Mouse (Mus musculus): ENCODE data around the gene Rnf24.

The Rnf24 gene

DNA sequence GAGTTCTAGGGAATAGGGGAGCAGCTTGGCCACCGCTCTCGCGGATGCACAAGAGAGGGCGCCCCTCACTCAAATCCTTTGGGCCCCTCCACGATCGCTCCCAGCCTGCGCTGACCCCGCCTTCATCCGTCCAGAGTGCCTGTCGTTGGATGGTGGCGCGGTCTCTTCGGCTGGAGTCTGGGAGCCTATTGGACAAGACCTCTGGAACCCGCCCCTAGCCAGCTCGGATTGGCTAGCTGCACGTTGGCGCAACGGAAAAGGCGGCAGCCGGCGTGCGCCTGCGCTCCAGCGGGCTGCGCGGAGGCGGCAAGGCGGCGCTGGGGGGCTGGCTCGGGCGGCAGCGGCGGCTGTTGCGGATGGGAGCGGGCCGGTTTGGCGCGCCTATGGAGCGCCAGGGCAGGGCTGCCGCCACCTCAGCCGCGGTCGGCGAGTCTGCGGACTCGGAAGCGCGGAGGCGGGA, 90.4 kb downstream of the Rnf24 start, which contains the start of gene Pank2:
Gene Pank2 (plus strand): TSS at position 283 of the 460 bp plus-strand sequence.
- peak; percentile 98 to 99 for DNase-seq

DNA sequence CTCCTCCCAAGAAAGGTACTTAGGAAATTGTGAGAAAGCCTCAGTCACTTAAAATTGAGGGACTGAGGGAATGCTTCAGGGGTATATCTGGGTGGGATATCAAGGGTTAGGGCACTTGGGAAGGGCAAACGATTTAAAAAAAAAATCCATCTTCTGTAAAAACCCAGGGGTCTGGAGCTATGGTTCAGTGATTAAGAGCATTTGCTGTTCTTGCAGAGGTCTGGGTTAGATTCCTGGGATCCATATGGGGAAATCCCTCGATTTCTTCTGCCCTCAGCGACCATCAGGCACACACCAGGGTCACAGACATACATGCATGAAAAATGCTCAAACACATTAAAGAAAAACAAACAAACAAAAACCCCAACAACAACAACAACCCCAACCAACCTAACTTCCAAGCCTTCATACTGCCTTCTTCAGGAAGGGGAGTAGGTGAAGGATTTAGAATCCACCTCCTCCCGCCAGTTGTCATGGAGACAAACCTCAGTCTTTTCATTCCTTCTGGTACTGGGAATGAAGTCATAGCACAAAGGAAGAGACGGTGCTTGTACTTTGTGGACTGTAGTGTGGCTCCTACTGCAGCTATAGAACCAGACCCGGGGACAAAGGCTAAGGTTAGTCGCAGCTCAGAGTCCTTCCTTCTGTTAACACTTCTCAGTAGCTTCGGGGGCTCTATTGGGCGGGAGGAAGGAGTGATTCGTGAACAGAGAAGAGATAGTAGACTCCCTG, 91.0 kb downstream of the Rnf24 start:
- no peak for DNase-seq

DNA sequence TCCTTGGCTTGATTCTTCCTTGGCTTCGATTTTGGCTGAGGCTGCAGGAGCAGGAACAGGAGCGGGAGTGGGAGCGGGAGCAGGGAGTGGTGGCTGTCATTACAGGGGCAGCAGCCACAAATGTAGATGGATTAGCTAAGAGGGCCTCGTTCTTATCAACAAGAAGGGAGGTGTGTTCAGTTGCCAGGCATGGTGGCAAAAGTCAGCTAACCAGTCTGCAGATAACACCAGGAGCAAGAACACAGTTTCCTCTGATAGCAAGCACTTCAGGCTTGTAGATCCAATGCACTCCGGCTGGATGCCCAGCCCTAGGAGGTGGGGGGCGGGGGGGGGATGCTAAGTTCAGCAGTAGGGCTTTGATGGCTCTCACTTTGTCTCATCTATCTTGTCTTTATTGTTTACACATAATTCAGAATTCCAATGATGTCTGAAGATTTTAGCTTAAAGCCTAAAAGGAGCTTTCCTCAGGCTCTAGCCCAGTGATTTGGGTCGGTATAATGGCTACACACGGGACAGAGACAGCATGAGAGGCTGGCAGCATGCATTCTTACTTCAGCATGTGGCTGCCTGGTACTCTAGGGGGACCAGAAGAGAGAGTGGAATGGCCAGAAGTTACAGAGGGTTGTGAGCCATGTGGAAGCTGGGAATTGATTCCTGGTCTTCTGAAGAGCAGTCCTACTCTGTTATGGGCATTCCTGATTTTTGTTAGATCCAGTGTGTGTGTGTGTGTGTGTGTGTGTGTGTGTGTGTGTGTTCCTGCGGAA, 92.0 kb downstream of the Rnf24 start:
- no peak for DNase-seq

DNA sequence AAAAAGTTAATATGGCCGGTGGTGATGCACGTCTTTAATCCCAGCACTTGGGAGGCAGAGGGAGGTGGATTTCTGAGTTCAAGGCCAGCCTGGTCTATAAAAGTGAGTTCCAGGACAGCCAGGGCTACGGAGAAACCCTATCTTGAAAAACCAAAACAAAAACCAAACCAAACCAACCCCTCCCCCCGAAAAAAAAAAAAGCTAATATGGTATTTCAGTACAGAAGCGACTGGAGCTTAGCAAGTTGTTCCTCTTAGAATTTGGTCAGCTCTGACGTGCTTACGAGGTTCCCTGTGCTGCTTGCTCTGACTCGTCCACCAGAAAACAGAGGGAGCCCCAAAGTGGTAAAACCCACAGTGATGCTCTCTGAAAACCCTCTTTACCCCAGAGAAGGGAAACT, 94.0 kb downstream of the Rnf24 start:
- DNase-seq: no peak

DNA sequence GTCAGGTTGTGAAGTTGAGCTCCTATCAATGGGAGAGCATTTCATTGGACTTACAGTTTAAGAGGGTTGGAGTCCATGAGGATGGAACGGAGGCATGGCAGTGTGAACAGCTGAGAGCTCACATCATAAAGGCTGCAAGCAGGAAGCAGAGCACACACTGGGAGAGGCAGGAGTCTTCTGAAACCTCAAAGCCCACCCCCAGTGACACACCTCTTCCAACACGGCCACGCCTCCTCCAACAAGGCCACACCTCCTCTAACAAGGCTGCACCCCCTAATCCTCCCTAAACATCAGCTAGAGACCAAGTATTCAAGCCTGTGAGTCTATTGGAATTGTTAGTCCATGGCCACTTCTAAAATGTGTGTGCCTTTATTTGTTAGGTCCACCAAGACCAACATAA, 97.0 kb downstream of the Rnf24 start:
- DNase-seq: no peak

DNA sequence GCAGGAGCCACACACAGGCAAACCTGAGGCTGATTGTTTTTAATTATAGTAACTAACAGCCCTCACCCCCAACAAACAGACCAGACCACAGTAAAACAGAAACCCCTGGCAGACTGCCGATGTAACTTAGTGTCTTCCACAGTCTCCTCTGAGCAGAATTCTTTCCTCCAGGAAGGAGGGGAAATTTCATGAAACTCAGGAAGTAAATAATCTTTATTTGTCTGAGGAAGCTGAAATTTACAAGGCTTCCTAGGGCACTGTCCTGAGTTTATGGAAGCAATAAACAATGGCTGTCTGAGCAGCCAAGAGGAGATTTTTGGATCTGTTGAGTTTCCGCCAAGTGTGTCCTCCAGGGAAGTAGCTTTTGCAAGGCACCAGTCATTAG, 98.4 kb downstream of the Rnf24 start:
- DNase-seq: peak in 1 of 2 experiments; percentile 84

DNA sequence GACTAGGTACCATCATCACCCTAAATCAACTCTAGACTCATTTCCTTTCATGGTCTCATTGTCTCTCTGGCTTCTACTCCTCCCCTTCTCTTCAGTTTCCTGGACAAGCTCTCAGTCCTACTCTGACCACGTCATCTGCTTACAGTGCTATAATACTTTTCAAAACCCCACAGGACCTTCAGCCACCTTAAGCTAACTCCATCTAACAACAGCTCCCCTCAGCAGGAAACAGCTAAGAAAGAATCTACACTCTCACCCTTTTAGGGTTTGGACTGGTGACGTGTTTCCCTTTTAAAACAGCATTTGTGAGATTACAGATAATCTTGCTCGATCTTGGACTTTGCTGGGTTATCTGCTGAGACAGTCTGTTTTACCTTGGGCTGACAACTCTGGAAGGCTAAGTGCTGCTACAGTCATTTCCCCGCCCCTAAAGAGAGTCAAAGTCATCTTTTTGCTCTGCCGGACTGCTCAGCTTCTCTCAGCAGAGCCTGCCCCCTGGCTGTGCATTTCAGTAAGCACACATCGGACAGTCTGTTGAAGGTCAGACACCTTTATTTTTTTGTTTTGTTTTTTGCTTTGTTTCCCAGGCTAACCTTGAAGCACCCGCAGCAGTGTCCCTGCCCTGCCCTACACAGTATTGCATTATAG, 98.9 kb downstream of the Rnf24 start:
- peak; percentile 87 to 89 for DNase-seq

Data from kidney, postnatal 25 days (tissue).